Mouse (Mus musculus): ENCODE data around the gene E330021D16Rik.

DNA sequence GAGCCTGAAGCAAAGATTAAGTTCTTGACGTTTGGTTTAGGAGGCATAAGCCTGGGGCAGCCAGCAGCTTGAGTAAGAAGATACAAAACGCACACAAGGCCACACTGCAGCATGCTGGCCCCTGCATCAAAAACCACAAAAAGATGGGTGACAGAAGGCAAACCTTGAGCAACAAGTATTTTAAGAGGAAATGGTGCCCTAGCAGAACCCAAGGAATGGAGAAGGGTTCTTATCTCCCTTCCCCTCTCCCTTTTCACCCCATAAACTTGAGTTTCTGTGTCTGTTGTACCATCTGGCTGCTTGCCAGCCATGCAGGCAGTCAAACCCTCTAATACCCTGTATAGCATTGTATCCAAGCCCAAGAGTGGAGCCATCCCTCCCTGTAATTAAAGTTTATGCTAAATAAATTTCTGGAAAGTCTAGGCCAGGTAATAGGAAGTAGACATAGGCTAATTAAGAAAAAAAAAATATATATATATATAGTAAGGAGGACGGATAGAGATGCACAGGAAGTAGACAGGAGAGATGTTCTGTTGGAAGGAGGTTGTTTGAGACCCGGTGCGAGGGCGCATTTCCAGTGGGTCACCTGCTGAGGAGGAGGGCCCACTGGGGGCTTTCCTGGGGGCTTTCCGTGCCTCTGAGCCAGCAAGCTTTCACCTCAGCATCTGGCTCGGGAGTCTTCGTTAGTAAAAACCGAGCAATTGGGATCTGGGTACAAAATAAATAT lies 16.0 kb upstream of the E330021D16Rik start:
- no peak for TF ChIP-seq CTCF (IDR thresholded peaks at IDR 0.05; ENCODE audit: low read depth, low read length)
- TF ChIP-seq POLR2AphosphoS5 (IDR thresholded peaks at IDR 0.05; ENCODE audit: insufficient replicate concordance, low read depth, low read length), result no peak

All from G1E (cell line).